In genomic region chr2:65450449-65451360, GRCm38 (mm10) we compare ENCODE assay signal across 17 mouse cellular contexts.
DNase-seq lines count a peak whose midpoint lies in the region; ATAC-seq lines count a peak whose summit lies in the region.
"Had no signal": no experiment of that assay in that cellular context is flagged by ENCODE, and none has a peak within 500 bp of the region (broad histone marks: within the 10 kb centered on the region; RNA-seq: fewer than 3 reads in every experiment).

No protein-coding gene starts in this region.

- H3K9ac ChIP-seq in hindbrain, embryonic 15.5 days: no peak overlapping the region
- H3K9ac ChIP-seq in midbrain, embryonic 16.5 days (ENCODE audit: low read depth, low read length): no peak overlapping the region
- H3K9ac ChIP-seq: embryonic facial prominence, embryonic 13.5 days; liver, embryonic 13.5 days had no signal

- H3K4me1 ChIP-seq in hindbrain, embryonic 15.5 days (replicated peaks): peaks cover 10% of the 10 kb centered on the region; the same call in 1 of the 2 replicates
- peaks cover 4% of the 10 kb centered on the region; the same call in 1 of the 2 replicates for H3K4me1 ChIP-seq in midbrain, embryonic 16.5 days (ENCODE audit: control insufficient read depth, insufficient read depth, low read length)
- H3K4me1 ChIP-seq: embryonic facial prominence, embryonic 13.5 days; heart, embryonic 10.5 days; liver, embryonic 13.5 days had no signal

- no peak overlapping the region for H3K4me3 ChIP-seq in hindbrain, embryonic 15.5 days
- no peak overlapping the region for H3K4me3 ChIP-seq in midbrain, embryonic 16.5 days (ENCODE audit: low read depth, low read length)
- H3K4me3 ChIP-seq: embryonic facial prominence, embryonic 13.5 days; heart, embryonic 10.5 days; liver, embryonic 13.5 days had no signal

- no peaks in the 10 kb centered on the region for H3K9me3 ChIP-seq in hindbrain, embryonic 15.5 days
- H3K9me3 ChIP-seq in midbrain, embryonic 16.5 days (replicated peaks; ENCODE audit: control insufficient read depth, low read length, poor library complexity, severe bottlenecking): no peaks in the 10 kb centered on the region
- H3K9me3 ChIP-seq: embryonic facial prominence, embryonic 13.5 days; heart, embryonic 10.5 days; liver, embryonic 13.5 days had no signal

- no peaks in the 10 kb centered on the region for H3K27me3 ChIP-seq in hindbrain, embryonic 15.5 days
- H3K27me3 ChIP-seq in midbrain, embryonic 16.5 days (ENCODE audit: control insufficient read depth, insufficient read depth, low read depth, low read length): no peaks in the 10 kb centered on the region
- H3K27me3 ChIP-seq: embryonic facial prominence, embryonic 13.5 days; liver, embryonic 13.5 days had no signal

- intact Hi-C loops in left cerebral cortex, postnatal 36 days (cut with DNase I): no loop called here

- 0 out of 2 replicates have a peak, but pooled peaks have one; percentile 47 for ATAC-seq in frontal cortex, adult (ENCODE audit: low TSS enrichment)
- peak; percentile 81; the same call in 1 of the 2 replicates for ATAC-seq in hindbrain, embryonic 15.5 days (ENCODE audit: low FRiP score, low read depth)
- ATAC-seq in midbrain, embryonic 16.5 days: peak; percentile 90

- peak overlapping the region; percentile 6; the same call in 1 of the 2 replicates for H3K27ac ChIP-seq in hindbrain, embryonic 15.5 days (replicated peaks)
- H3K27ac ChIP-seq in midbrain, embryonic 16.5 days (ENCODE audit: low read length): peak overlapping the region; percentile 49
- H3K27ac ChIP-seq: embryonic facial prominence, embryonic 13.5 days; heart, embryonic 10.5 days; kidney, postnatal 0 days; liver, embryonic 13.5 days had no signal

- no peak overlapping the region for H3K4me2 ChIP-seq in hindbrain, embryonic 15.5 days
- no peak overlapping the region for H3K4me2 ChIP-seq in midbrain, embryonic 16.5 days (ENCODE audit: low read length)
- H3K4me2 ChIP-seq: embryonic facial prominence, embryonic 13.5 days; liver, embryonic 13.5 days had no signal

- 32% methylated on average over 2 of the region's 2 CpGs for WGBS in hindbrain, embryonic 15.5 days
- WGBS in midbrain, embryonic 16.5 days: 23% methylated on average over 2 of the region's 2 CpGs

- no peaks in the 10 kb centered on the region for H3K36me3 ChIP-seq in hindbrain, embryonic 15.5 days
- no peaks in the 10 kb centered on the region for H3K36me3 ChIP-seq in midbrain, embryonic 16.5 days (ENCODE audit: control insufficient read depth, insufficient read depth, low read length)
- H3K36me3 ChIP-seq: embryonic facial prominence, embryonic 13.5 days; heart, embryonic 10.5 days; liver, embryonic 13.5 days had no signal

- DNase-seq in frontal cortex, postnatal 14 days (ENCODE audit: low spot score in 2 of 2): no peak
- DNase-seq in embryo, embryonic 10.5 days (ENCODE audit: low spot score): peak; percentile 31
- DNase-seq in lung, postnatal 4 days: no peak
- no peak for DNase-seq in frontal cortex, postnatal 25 days (ENCODE audit: low spot score in 2 of 2)
- no peak for DNase-seq in left cerebral cortex, postnatal 36 days (ENCODE audit: low spot score in 2 of 2)
- DNase-seq: adrenal gland, adult 8-10 months; cerebellum, adult 11 months; heart, postnatal 4 days; liver, embryonic 13.5 days; right cerebral cortex, postnatal 25 days; thymus, postnatal 36 days had no signal
